Mouse (Mus musculus) neural tube, embryonic 14.5 days (tissue): ENCODE data around the gene Msh6. TPM values are rescaled to one million over a fixed set of nuclear protein-coding genes. Genes with fewer than 3 reads are reported as not detected.
"Not testable (repeated sequence)": the region's sequence is repeated elsewhere in the genome, so short reads cannot be mapped to it uniquely, and the experiment has no call there.

Experiments used
- ATAC-seq: fragments of 200-750 bp; cut with Nextera tagmentation; 2 replicates; pipeline ENCODE4 v1.8.0; 2017; ENCODE audit warnings: low read depth, mild to moderate bottlenecking, moderate TSS enrichment, moderate library complexity
- H3K27ac ChIP-seq: fragments of 300-500 bp; sonication (generic); 2 replicates; pipeline ENCODE4 v1.5.1; 2014; ENCODE audit warnings: low read depth, mild to moderate bottlenecking, control low read depth, low read length, moderate library complexity, mixed read lengths
- H3K27me3 ChIP-seq: fragments of 300-500 bp; sonication (generic); 2 replicates; pipeline ENCODE4 v1.6.1; 2014; ENCODE audit warnings: low read length; ENCODE audit not compliant: control insufficient read depth, insufficient read depth
- H3K36me3 ChIP-seq: fragments of 300-500 bp; sonication (generic); 2 replicates; pipeline ENCODE4 v1.6.1; 2014; ENCODE audit warnings: low read length, mixed read lengths; ENCODE audit not compliant: control insufficient read depth, insufficient read depth
- H3K4me1 ChIP-seq: fragments of 300-500 bp; sonication (generic); 2 replicates; pipeline ENCODE4 v1.6.1; 2014; ENCODE audit warnings: low read length; ENCODE audit not compliant: control insufficient read depth, insufficient read depth
- H3K4me2 ChIP-seq: fragments of 300-500 bp; sonication (generic); 2 replicates; pipeline ENCODE4 v1.6.1; 2014; ENCODE audit warnings: mild to moderate bottlenecking, low read depth, low read length, control low read depth
- H3K4me3 ChIP-seq: fragments of 300-500 bp; sonication (generic); 2 replicates; pipeline ENCODE4 v1.5.1; 2014; ENCODE audit warnings: low read depth, low read length, control low read depth, mixed read lengths
- H3K9ac ChIP-seq: fragments of 300-500 bp; sonication (generic); replicated peaks from 2 replicates; pipeline ENCODE4 v1.6.1; 2014; ENCODE audit warnings: low read depth, mild to moderate bottlenecking, control low read depth, low read length, mixed read lengths
- H3K9me3 ChIP-seq: fragments of 300-500 bp; sonication (generic); 2 replicates; pipeline ENCODE4 v1.6.1; 2016; ENCODE audit warnings: low read length; ENCODE audit not compliant: control insufficient read depth
- WGBS: fragments of 180-500 bp; shearing (Covaris S2); extraction: QIAGEN DNeasy Blood & Tissue Kit; methylation state at CpG from one replicate; pipeline ENCODE4 v1.1.7; 2014; 5-methylcytosine and 5-hydroxymethylcytosine counted together
- polyA plus RNA-seq: library from polyadenylated mRNA; unstranded; fragments of >200 nt; fragmentation: Nextera tagmentation; extraction: Ambion mirVana; gene quantifications from 2 replicates; pipeline ENCODE4 v1.2.1, GENCODE M21; 2014

Msh6 gene
- polyA plus RNA-seq, 1 experiment from 2014 or later, result 28.1 TPM

DNA sequence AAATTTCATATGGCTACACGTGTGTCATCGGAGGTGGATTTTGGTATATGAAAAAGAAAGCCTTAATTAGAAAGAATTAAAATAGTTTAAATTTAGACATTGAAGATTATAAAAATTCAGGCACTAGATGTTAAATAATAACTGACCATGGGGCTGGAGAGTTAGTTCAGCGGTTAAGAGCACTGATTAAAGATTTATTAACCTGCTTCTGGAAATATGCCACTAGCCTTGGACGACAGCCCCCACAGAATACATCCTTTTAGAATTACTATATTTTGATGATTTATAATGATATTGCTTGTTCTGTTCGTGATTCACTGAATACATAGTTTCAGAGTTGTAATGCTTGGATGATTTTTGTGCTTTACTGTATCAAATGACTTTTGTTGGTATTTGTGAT is 14.9 kb upstream of the Msh6 start:
- H3K36me3 ChIP-seq, H3K9me3 ChIP-seq, H3K27me3 ChIP-seq, H3K4me1 ChIP-seq, ATAC-seq, H3K9ac ChIP-seq, H3K4me2 ChIP-seq, H3K4me3 ChIP-seq, H3K27ac ChIP-seq: not testable (repeated sequence)
- WGBS, result 83% methylated on average over 5 of the region's 5 CpGs

DNA sequence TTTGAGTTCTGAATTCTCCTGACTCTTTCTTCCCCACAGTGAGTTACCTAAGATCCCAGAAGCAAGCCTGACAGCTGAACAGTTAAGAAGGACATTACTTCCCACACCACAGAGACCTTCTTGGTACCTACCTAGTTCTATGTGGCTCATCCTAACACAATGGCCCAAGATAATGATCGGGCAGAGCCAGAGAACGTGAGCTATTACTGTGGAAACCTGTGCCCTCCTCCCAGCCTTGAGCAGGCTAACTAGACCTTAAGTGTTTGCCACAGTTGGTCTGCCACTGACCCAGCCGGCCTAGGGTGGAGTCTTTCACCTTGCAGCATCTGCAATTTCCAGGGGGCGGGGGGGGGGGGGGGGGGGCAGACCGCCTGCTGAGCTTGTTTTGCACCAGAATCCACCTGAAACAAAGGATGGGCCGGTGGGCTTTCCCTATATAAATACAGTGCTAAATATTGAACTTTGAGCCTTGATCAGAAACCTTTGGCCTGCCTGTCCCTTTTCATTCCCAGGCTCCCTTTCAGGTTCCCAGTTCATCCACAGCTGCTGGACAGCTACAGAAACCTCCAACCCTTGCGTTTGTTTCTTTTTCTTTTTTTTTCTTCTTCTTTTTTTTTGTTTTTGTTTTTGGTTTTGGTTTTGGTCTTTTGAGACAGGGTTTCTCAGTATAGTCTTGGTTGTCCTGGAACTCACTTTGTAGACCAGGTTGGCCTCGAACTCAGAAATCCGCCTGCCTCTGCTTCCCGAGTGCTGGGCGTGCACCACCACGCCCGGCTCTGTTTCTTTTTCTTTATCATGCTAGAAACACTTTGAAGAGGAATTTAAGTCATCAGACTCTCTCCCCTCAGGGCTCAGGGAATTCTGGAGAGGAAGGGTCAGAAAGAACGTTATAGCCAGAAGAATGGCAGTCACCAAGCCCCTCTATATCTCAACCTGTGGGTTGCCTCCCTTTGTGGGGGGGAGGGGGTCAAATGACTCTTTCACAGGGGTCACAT is 11.5 kb upstream of the Msh6 start:
- Histone ChIP-seq H3K9me3 (no peaks in the 10 kb centered on the region), H3K27me3 (no peaks in the 10 kb centered on the region), H3K4me3 (no peak overlapping the region), H3K9ac (no peak overlapping the region), H3K4me1 (no peaks in the 10 kb centered on the region), H3K36me3 (no peaks in the 10 kb centered on the region), H3K4me2 (no peak overlapping the region), H3K27ac (no peak overlapping the region)
- ATAC-seq, result no peak
- 90% methylated on average over 13 of the region's 14 CpGs for WGBS

DNA sequence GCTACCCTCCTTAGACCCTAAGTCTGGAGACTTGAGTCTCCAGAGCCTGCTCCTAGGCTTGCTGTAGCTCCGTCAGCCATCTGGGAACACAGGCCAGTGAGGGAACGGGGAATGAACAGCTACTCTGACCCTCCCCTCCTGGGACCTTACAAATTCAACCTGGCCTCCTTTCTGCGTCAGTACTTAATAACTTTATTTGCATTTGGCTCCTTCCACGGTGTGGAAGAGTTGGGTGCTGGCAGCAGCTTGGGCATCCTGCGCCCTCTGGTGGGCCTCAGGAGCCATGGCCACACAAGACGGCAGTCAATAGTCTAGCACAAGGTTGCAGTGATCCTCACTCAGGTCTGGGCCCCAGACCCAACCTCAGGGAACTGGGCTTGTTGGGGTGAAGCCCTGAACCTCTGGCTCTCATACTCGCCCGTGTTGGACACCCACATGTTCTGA is 6.4 kb upstream of the Msh6 start:
- H3K9me3 ChIP-seq, H3K4me2 ChIP-seq, H3K4me1 ChIP-seq, H3K9ac ChIP-seq, H3K27ac ChIP-seq, H3K36me3 ChIP-seq, H3K27me3 ChIP-seq, H3K4me3 ChIP-seq: not testable (repeated sequence)
- peak; percentile 78; the same call in 1 of the 2 replicates for ATAC-seq
- 36% methylated on average over 6 of the region's 8 CpGs for WGBS

DNA sequence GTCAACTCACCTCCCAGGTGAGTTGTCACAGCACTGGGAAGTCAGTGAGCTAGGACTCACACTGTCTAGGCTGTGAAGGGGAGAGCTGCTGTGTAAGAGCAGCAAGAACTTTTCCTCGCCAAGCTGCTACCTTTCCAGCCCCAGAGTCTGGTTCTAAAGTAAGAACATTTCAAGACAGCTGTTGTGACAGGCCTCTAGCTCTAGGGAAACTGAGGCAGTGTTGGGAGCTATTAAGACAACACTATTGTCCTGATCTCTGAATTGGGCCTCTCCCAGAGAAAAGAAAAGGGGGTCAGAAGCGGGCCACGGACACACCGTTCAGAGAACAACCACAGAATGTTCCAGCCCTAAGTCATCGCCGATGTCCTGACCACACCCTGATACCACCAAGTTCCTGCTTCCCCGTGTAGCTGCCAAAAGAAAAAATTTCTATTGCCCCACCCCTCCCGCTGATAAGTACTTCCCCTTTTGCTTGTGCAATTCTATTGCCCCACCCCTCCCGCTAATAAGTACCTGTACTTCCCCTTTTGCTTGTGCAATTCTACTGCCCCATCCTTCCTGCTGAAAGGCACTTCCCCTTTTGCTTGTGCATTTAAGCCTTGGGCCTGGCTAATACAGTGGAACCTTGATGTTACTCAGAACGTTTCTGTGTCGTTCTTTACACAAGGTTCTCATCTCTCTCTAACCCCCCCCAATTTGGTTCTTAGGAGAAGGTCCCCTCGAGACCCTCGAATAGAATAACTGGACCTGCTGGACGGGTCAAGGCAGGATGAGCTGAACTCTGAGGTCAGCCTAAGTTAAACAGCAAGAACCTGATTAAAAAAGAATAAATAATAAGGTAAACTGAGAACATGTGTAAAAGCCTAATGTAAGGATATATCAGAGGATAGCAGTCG is 2.9 kb upstream of the Msh6 start:
- H3K27ac ChIP-seq, H3K4me1 ChIP-seq, H3K4me3 ChIP-seq, H3K27me3 ChIP-seq, H3K4me2 ChIP-seq, H3K36me3 ChIP-seq, H3K9me3 ChIP-seq, H3K9ac ChIP-seq, ATAC-seq: not testable (repeated sequence)
- WGBS, result 87% methylated on average over 15 of the region's 15 CpGs

DNA sequence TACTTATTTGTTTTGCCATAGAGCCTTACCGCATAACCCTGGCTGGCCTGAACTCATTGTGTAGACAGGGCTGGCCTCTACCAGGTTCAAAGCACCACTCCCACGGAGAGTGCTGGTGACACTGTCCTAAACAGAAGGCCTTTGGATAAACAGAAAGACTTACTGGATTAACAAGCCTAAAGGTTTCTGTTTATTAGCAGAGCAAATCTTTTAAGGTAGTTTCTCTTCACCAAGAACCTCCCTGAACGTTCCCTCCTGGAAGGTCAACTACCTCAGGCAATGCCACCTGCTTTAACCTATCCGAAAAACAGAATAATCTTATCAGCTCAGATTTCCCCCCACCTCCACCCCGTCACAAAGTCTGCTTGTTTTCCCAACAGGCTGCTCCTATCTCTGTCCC is 2.0 kb upstream of the Msh6 start:
- no peaks in the 10 kb centered on the region for H3K9me3 ChIP-seq
- H3K4me1 ChIP-seq, result peaks cover 9% of the 10 kb centered on the region
- H3K4me2 ChIP-seq, result no peak overlapping the region
- WGBS, result 80% methylated on average over 5 of the region's 5 CpGs
- no peak overlapping the region for H3K4me3 ChIP-seq
- ATAC-seq, result no peak
- H3K9ac ChIP-seq, result no peak overlapping the region
- H3K36me3 ChIP-seq, result no peaks in the 10 kb centered on the region
- no peak overlapping the region for H3K27ac ChIP-seq
- H3K27me3 ChIP-seq, result no peaks in the 10 kb centered on the region

DNA sequence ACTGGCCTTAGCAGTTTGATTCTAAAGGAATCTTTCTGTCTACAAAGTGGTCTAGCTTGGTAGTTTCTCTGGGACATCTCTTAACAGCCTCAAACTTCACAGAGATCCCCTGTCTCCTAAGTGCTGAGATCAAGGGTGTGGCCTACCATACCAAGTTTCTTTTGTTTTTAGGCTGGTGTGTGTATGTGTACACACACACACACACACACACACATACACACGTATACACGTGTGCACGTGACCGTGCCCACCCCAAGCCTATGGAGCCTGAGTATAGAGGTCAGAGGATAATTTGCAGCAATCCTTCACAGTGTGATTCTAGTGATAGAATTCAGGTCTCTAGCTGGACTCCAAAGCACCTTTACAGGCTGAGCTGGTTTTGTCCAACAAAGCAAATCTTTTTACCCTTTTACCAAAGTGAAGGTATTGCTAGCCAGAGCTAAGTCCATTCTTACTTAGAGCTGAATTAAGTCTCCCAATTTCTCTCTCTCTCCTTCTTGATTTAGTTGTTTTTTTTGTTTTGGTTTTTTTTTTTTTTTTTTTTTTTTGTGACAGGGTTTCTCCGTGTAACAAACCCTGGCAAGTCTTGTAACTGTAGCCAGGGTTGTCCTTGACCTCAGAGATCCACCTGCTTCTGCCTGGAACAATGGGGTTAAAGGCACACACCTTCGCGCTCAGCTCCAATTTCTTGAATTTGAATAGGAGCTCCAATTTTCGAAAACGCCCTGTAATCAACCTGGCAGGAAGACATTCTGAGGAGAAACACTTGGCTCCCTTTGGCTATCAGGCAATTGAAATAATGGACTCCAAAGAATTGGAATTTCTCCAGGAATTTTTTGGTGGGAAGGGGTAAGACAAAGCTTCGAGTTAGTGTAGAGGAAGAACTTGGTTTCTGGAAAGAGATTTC is 1.3 kb upstream of the Msh6 start:
- WGBS, result 72% methylated on average over 10 of the region's 10 CpGs
- Histone ChIP-seq H3K9ac (no peak overlapping the region), H3K4me1 (peaks cover 9% of the 10 kb centered on the region), H3K27me3 (no peaks in the 10 kb centered on the region), H3K27ac (no peak overlapping the region), H3K36me3 (no peaks in the 10 kb centered on the region), H3K4me2 (no peak overlapping the region; the same call in 1 of the 2 replicates), H3K4me3 (no peak overlapping the region), H3K9me3 (no peaks in the 10 kb centered on the region)
- no peak for ATAC-seq

DNA sequence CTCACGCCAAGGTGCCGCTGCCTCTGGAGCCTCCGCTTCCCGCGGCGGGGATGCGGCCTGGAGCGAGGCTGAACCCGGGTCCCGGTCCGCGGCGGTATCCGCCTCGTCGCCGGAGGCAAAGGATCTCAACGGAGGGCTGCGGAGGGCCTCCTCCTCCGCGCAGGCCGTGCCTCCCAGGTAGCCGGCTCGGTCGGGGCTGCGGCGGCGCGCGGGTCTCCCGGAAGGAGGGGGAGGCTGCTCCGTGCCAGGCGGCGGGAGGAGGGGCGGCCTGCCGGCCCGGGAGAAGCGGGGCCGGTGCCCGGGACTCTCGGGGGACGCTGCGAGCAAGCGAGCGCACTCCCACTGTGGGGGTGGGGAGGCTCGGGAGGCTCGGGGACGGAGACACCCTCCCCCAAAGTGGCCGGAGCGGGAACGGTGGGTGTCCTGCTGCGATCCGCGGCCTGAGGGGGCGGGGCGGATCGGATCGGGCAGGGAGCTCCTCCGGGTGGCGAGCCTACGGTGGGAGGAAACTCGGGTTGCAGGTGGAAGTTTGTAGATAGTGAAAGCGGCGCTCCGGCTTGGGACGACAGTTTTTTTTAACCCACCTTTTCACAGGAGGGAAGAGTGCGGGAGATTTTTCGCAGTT is 479 bp downstream of the Msh6 start:
- peak; percentile 69 for ATAC-seq
- no peaks in the 10 kb centered on the region for H3K9me3 ChIP-seq
- 0 out of 2 replicates have a peak, but pooled peaks cover 4% of the 10 kb centered on the region for H3K36me3 ChIP-seq
- no peaks in the 10 kb centered on the region for H3K27me3 ChIP-seq
- peak overlapping the region; percentile 87 for H3K9ac ChIP-seq
- H3K27ac ChIP-seq, result peak overlapping the region; percentile 84
- peak overlapping the region; percentile 80 for H3K4me2 ChIP-seq
- H3K4me3 ChIP-seq, result peak overlapping the region; percentile 97
- H3K4me1 ChIP-seq, result peaks cover 9% of the 10 kb centered on the region
- 1% methylated on average over 53 of the region's 68 CpGs for WGBS
